Mouse (Mus musculus) megakaryocyte, embryonic 14.5 days (primary cell): Measurements from ENCODE around the gene Zfp385a.

Experiments
- FLI1 ChIP-seq: IDR thresholded peaks from 2 replicates; pipeline ENCODE4 v1.6.1; 2012; ENCODE audit warnings: low read length, inconsistent platforms, mixed read lengths
- GATA1 ChIP-seq: IDR thresholded peaks from 3 replicates; pipeline ENCODE4 v1.6.1; 2012; ENCODE audit warnings: mixed read lengths, low read length, inconsistent platforms, borderline replicate concordance

DNA sequence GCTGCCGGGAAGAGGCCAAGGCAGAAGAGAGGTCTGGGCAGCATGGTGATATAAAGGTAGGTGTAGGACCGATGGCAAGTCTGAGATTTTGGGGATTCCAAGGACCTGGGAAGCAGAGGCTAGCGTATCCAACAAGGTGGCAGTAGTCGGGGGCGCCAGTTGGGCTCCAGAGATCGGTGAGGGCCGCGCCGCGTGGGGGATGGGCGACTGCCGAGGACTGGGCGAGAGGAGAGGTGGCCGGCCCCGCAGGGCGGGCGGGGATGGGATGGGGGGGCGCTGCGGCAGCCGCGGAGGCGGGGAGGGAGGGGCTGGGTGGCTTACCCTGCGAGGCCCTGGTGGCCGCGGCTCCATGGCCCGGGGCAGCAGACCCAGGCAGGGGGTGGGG, 16.8 kb downstream of the Zfp385a start:
- TF ChIP-seq GATA1 (no peak), FLI1 (no peak)
